Mouse (Mus musculus) frontal cortex, adult (tissue): ENCODE results near the gene Fmn2.

Experiments
- ATAC-seq: cut with Nextera tagmentation; 2 replicates; pipeline ENCODE4 v1.9.2; 2017; ENCODE audit warnings: mild to moderate bottlenecking, moderate library complexity, mixed read lengths; ENCODE audit not compliant: low TSS enrichment

The Fmn2 gene

DNA sequence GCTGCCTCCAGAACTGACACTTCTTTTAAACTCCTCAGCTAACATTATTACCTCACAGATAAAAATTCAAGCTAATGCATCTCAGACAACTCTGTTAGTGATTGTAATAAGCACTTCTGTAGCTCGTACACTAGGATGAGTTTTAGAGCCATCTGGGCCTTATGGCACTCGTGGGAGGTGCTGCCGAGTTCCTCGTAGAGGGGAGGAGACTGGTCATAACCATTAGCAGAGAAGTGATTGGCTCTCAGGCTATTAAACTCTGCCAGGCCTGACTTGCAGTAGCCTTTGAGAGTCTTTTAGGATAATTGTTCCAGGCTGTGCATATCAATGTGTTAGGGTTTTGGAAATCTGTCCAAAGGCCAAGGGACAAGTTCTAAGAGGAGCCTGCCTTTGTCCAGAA, 55.6 kb downstream of the Fmn2 start:
- peak; percentile 43 for ATAC-seq

- peak; percentile 58 for ATAC-seq
Observed at GRCm38 (mm10) chr1:174557841-174558240, 56.2 kb downstream of the Fmn2 start.

GRCm38 (mm10) chr1:174558488-174558887, 56.9 kb downstream of the Fmn2 start:
- peak; percentile 76 for ATAC-seq

DNA sequence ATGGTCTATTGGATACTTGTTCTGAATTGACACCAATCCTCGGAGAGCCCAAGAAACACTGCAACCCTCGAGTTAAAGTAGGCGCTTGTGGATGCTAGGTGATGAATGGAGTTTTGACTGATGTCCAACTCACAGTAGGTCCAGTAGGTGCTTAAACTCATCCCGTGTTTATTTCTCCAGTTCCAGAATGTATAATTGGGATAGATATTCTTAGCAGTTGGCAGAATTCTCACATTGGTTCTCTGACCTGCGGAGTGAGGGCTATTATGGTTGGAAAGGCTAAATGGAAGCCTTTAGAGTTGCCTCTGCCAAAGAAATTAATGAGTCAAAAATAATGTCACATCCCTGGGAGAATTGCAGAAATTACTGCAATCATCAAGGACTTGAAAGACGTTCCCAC, 62.9 kb downstream of the Fmn2 start:
- no peak for ATAC-seq

DNA sequence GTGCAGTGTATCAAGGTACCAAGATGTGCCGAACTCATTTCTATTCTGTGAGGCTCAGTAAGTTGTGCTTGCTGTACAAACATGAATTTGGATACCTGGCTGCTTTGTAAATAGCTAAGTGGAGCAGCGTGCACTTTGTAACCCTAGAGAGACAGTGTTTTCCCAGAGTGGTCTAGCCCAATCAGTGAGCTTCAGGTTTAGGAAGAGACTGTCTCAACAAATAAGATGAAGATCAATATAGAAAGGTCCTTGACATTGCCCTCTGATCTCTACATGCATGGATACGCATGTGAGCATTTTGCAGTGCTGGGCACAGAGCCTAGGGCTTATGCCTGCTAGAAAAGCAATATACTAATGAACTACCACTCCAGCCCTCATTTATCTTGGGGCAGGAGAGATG, 67.0 kb downstream of the Fmn2 start:
- no peak for ATAC-seq

DNA sequence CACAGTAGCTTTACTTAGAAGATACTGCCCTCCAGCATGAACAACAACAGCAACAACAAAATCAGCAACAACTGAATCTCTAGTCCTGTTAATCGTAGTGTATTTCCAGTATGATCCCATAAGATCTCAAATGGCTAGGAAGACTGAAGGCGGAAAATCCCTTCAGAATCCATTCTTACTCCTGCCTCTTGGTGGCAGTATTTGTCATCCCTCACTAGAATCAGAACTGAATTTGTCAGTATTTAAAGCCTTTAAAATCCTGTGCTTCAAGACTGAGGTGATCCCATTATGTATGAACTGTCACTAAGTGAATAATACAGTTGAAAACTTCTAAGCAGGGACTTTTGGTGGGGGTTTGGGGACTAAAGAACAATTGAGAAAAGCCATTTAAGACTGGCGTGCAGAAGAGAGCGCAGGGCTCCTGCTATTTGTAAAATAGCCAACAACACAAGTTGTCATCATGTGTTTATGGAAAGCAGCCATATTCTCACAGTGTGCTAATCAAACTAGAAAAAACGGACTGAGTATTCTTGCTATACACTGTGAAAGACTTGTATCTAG, 90.9 kb downstream of the Fmn2 start:
- ATAC-seq = peak; percentile 80

DNA sequence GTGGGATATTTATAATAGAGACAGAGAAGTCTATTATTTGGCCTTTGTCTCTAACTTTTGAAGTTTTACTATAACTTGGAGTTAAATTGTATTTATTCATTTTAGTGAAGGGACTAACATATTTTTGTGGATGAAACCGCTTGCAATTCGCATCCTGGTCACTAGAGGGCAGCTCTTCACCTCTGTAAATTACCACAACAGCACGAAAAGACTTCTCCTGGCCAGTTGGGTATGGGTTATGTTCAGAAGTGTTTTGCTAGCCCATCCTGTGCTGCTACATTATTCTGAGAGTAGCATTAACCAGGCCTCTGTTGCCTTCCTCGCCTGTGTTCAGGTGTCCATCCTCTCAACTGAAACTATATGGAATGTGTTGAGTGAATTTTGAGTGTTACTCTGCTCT, 93.4 kb downstream of the Fmn2 start:
- peak; percentile 16; the same call in 1 of the 2 replicates for ATAC-seq

DNA sequence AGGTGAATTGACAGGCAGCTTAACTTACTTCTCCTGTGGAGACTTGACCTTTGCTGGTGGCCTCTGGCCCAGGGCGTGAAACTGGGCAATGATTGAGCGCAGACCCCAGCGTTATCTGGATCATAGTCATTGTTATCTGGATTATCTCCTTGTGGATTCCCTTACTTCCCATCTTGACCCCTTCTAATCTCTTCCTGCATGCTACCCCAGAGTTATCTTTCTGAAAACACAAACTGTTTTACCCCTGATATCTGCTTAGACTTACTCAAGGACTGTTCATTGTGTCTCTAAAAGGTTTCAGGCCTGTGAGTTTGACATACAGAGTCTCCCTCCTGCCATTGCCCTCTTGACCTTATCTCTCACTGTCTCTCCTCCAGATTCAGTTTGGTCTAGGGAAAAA, 95.9 kb downstream of the Fmn2 start:
- no peak for ATAC-seq

DNA sequence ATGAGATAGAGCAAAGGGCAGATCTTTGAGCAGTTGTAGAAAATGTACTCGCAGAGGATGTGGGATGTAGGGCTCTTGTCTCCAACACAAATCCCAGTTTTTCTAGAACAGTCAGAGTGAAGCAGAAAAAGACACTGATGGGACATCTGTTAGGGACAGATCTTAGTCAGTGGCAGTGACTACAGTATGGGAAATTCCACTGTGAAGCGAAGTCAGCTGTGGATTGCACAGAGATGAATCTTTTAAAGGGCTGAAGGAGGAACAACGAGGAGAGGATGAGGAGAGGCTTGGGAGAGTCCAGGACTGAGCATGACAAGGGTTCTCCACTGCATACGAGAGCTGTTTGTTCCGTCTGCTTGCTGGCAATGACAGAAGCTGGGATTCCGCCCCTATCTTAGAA, 96.6 kb downstream of the Fmn2 start:
- peak; percentile 91 for ATAC-seq

GRCm38 (mm10) chr1:174600041-174600440, 98.4 kb downstream of the Fmn2 start:
- no peak for ATAC-seq

GRCm38 (mm10) chr1:174600620-174601019, 99.0 kb downstream of the Fmn2 start:
- ATAC-seq = no peak

GRCm38 (mm10) chr1:174617368-174617767, 115.7 kb downstream of the Fmn2 start:
- ATAC-seq = no peak

DNA sequence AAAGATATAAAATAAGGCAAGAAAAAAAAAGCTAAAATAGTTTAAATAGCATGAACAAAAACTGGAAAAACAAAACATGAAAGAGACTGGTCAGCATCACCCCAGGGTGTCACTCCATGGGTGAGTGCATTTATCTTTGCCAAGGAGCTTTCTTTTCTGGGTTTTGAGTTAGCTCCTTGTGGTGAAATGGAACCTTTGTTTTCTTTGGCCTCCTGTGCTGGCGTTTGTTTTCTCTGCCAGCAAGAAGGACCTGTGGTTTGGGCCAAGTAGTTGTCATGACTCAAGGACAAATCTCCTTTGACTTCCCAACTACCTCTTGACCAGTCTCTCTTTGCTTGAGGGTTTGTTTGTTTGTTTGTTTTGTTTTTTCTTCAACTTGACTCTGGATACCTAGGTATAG, 119.9 kb downstream of the Fmn2 start:
- ATAC-seq = no peak

- ATAC-seq = no peak
Observed at GRCm38 (mm10) chr1:174623054-174623453, 121.4 kb downstream of the Fmn2 start.

GRCm38 (mm10) chr1:174630074-174630473, 128.4 kb downstream of the Fmn2 start:
- ATAC-seq = no peak

GRCm38 (mm10) chr1:174636291-174636690, 134.7 kb downstream of the Fmn2 start:
- ATAC-seq = no peak

GRCm38 (mm10) chr1:174637564-174638085, 136.0 kb downstream of the Fmn2 start:
- ATAC-seq = no peak

DNA sequence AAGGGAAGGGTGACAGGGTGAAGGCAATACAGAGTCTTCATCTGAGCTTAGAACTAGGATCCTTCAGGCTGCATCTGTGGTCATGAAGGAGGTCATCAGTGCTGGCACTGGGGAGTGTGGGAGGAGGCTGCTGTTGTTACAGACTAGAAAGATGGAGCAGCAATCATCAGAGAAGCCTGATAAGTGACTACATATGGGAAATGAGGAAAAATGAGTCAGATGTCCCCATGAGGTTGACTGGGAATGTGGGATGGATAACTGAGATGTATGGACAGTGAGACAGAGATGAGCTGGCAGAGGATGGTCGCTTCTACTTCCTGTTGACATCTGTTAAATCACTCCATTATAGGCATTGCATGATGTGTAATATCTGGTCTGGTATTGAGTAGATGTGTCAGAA, 139.3 kb downstream of the Fmn2 start:
- no peak for ATAC-seq

DNA sequence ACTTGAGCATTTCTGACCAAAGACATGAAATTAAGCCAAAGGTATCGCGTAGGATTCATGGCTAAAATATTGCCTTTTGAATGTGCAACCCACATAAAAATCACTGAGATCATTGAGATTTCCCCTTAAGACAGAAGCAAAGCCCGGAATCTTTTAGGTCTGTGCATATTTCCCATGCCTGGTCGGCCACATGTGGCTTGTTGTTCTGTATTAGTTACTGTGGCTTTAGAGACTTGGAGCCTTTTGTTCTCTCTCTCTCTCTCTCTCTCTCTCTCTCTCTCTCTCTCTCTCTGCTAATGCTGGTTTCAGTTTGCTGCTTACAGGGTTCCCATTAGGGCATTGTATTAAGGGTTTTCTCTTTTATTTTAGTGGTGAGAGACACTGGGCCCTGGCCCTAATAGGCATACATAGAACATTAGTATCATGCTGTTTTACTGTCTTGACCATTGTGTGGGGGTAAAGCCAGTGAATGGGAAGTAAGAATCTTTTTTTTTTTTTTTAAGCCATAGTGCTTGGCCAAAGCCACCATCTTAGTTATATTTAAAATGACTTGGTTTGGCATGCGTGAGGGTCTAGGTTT, 141.9 kb downstream of the Fmn2 start:
- no peak for ATAC-seq

DNA sequence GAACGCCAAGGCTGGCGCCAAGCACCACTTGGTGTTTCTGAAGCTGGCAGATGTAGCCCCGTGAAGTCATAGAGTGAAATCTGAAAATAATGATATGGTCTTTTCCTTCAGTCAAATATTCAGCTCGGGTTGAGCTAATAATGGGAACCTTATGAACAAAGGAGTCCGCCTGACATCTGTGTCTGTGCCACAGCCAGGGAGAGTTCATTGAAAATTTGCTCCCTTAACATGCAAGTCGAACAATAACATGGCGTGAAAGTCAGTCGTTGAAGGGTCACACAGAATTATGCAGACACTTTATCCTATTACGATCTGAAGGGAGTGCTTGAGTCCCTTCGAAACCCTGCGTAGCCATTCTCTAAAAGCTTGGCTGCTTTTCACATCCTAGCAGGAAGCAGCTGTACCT, 147.8 kb downstream of the Fmn2 start:
- ATAC-seq = no peak

GRCm38 (mm10) chr1:174654565-174654964, 152.9 kb downstream of the Fmn2 start:
- ATAC-seq = peak; percentile 82

- no peak for ATAC-seq
Observed at GRCm38 (mm10) chr1:174655354-174655753, 153.7 kb downstream of the Fmn2 start.

GRCm38 (mm10) chr1:174656554-174656953, 154.9 kb downstream of the Fmn2 start:
- no peak for ATAC-seq
